Mouse (Mus musculus) E14TG2a.4 (cell line): ENCODE data around the gene Syn2.

ENCODE experiments used
- H3K27me3 ChIP-seq: 2 replicates; pipeline ENCODE4 v1.6.1; 2014; ENCODE audit warnings: low read length, control low read depth; ENCODE audit not compliant: insufficient read depth
- H3K36me3 ChIP-seq: 2 replicates; pipeline ENCODE4 v1.6.1; 2014; ENCODE audit warnings: low read length, control low read depth; ENCODE audit not compliant: insufficient read depth
- H3K4me1 ChIP-seq: replicated peaks from 2 replicates; pipeline ENCODE4 v1.6.1; 2014; ENCODE audit warnings: low read depth, low read length, control low read depth
- H3K4me3 ChIP-seq: replicated peaks from 2 replicates; pipeline ENCODE4 v1.5.1; 2014; ENCODE audit warnings: mild to moderate bottlenecking, low read length
- H3K9me3 ChIP-seq: 2 replicates; pipeline ENCODE4 v1.6.1; 2014; ENCODE audit warnings: low read length, control low read depth
- CTCF ChIP-seq: conservative IDR thresholded peaks from 2 replicates; pipeline ENCODE4 v1.5.1; 2014; ENCODE audit warnings: low read length
- NANOG ChIP-seq: IDR thresholded peaks from 2 replicates; pipeline ENCODE4 v1.6.1; 2014; ENCODE audit warnings: borderline replicate concordance, low read length, mixed read lengths
- POU5F1 ChIP-seq: IDR thresholded peaks from 2 replicates; pipeline ENCODE4 v1.6.1; 2014; ENCODE audit warnings: low read length, borderline replicate concordance

Gene Syn2

GRCm38 (mm10) chr6:115278086-115278485 lies 143.4 kb downstream of the Syn2 start:
- Histone ChIP-seq H3K4me1 (no peaks in the 10 kb centered on the region), H3K9me3 (no peaks in the 10 kb centered on the region), H3K36me3 (no peaks in the 10 kb centered on the region), H3K27me3 (peaks cover 20% of the 10 kb centered on the region; the same call in 1 of the 2 replicates), H3K4me3 (no peak overlapping the region)
- no peak for TF ChIP-seq CTCF
- TF ChIP-seq NANOG, result no peak
- TF ChIP-seq POU5F1, result no peak

- Histone ChIP-seq H3K4me3 (no peak overlapping the region), H3K4me1 (no peaks in the 10 kb centered on the region), H3K36me3 (no peaks in the 10 kb centered on the region), H3K27me3 (peaks cover 20% of the 10 kb centered on the region; the same call in 1 of the 2 replicates), H3K9me3 (no peaks in the 10 kb centered on the region)
- TF ChIP-seq NANOG (no peak), POU5F1 (no peak)
These were observed 144.9 kb downstream of the Syn2 start for GRCm38 (mm10) chr6:115279639-115280038.

DNA sequence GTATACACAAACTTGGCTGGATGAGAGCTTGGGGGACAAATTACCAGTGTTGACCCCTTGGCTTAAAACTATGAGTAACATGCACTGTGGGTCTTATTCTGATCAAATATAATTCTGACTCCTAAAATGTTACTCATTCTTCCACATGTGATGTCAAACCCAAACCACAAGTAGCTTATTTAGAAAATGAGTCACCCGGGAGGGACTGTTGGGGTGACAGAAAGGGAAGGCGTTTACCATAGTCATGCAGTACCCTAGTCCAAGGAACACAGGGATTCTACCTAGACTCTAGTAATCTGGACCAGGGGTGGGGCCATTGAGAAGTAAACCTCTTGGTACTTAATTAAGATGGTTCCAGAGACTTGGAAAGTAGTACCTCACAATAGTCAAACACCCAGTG lies 149.5 kb downstream of the Syn2 start:
- Histone ChIP-seq H3K4me3 (no peak overlapping the region), H3K4me1 (no peaks in the 10 kb centered on the region), H3K36me3 (no peaks in the 10 kb centered on the region), H3K27me3 (peaks cover 14% of the 10 kb centered on the region; the same call in 1 of the 2 replicates), H3K9me3 (no peaks in the 10 kb centered on the region)
- no peak for TF ChIP-seq CTCF

DNA sequence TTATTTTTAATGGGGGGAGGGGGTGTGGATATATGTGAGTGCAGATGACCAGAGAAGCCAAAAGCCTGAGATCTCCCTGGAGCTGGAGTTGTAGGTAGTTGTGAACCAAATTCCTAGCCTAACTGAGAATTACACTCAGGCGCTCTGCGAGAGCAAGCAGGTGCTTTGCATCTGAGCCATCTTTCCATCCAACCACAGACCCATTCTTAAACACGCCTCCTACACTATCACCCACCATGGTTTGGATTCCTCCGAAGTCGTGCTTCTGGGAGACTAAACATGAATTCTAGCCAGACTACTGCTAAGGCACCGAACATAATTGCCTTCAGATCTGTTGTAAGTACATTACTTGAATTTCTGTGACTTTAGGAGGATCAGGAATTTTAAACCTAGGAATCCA lies 151.7 kb downstream of the Syn2 start:
- Histone ChIP-seq H3K9me3 (no peaks in the 10 kb centered on the region), H3K4me1 (no peaks in the 10 kb centered on the region), H3K4me3 (no peak overlapping the region), H3K27me3 (peaks cover 4% of the 10 kb centered on the region; the same call in 1 of the 2 replicates), H3K36me3 (no peaks in the 10 kb centered on the region)
- no peak for TF ChIP-seq NANOG
- TF ChIP-seq CTCF, result no peak
- TF ChIP-seq POU5F1, result no peak

DNA sequence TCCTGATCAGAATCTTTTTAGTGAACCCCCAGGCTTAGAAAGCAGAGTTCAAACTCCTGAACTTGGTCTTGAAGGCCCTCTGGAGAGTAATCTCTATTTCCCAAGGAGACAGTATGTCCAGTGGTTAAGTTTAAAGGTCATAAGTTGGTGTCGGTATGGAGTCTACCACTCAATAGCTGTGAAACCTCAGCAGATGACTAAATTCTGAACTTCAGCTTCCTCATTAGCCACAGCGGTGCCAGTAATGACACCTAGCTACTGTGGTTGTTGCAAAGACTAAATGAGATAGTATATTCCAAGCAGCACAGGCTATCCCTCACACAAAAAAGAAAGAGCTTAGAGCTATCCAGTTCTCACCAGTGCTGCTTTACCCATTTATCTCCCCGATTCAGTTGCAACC lies 153.5 kb downstream of the Syn2 start:
- no peaks in the 10 kb centered on the region for H3K27me3 ChIP-seq
- no peak overlapping the region for H3K4me3 ChIP-seq
- no peaks in the 10 kb centered on the region for H3K9me3 ChIP-seq
- no peaks in the 10 kb centered on the region for H3K36me3 ChIP-seq
- H3K4me1 ChIP-seq, result no peaks in the 10 kb centered on the region
- no peak for TF ChIP-seq POU5F1
- no peak for TF ChIP-seq NANOG
- TF ChIP-seq CTCF, result no peak

DNA sequence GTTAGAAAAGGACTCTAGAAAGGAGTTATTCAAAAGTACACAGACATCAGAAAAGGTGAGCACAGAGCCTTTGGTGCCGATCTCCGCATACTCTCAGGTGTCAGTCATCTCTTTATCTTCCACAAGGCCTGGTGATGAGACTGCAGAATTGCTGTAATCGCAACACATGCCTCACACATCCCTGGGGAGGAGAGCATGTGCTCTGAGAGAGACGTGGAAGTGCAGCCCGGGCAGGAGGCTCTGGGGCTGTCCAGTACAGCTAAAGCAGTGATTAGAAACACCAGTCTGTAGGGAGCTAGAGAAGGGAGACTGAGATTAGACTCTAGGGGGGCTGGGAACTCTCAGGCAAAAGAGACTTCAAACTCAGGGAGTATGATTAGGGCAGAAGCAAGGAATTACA lies 155.9 kb downstream of the Syn2 start:
- Histone ChIP-seq H3K9me3 (no peaks in the 10 kb centered on the region), H3K4me1 (no peaks in the 10 kb centered on the region), H3K27me3 (0 out of 2 replicates have a peak, but pooled peaks cover 4% of the 10 kb centered on the region), H3K36me3 (no peaks in the 10 kb centered on the region), H3K4me3 (no peak overlapping the region)
- TF ChIP-seq CTCF, result no peak
- no peak for TF ChIP-seq NANOG
- no peak for TF ChIP-seq POU5F1

DNA sequence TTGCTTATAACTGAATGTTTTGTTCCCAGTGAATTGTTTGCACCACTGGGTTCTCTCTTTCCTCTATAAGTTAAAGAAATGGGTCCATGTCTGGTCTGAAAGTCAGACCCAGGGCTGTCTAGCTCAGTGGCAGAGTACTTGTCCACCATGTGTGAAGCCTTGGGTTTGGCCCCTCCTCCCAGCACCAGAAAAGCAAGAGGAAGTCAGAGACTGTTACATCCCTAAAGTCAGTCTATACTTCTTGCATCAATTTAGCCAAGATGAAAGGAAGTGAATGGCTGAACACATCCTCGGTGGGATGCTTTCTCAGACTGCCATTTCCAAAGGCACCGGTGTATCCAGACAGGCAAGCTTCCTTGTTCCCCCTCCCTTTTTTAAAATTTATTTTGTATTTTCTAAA lies 156.4 kb downstream of the Syn2 start:
- Histone ChIP-seq H3K36me3 (no peaks in the 10 kb centered on the region), H3K9me3 (no peaks in the 10 kb centered on the region), H3K4me3 (no peak overlapping the region), H3K4me1 (no peaks in the 10 kb centered on the region), H3K27me3 (0 out of 2 replicates have a peak, but pooled peaks cover 4% of the 10 kb centered on the region)
- TF ChIP-seq POU5F1 (no peak), CTCF (no peak), NANOG (no peak)

DNA sequence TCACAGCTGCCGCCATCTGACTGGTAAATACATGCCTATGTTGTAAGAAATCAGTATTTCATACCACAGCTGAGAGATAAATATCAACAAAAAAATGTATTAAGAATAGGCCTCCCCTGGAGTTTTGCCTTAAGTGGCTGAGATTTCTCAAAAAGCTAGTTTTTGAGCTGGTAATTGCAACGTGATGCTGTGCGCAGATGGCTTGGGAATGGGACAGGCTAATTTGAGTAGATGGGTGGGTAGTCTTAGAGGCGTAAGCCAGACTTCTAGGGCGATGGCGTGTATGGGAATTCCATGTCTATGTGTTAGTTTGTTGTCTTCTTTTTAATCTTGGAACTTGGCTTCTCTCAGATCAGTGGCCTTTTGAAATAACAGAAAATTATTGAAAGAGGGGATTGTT lies 157.1 kb downstream of the Syn2 start:
- TF ChIP-seq NANOG (no peak), CTCF (no peak), POU5F1 (no peak)

DNA sequence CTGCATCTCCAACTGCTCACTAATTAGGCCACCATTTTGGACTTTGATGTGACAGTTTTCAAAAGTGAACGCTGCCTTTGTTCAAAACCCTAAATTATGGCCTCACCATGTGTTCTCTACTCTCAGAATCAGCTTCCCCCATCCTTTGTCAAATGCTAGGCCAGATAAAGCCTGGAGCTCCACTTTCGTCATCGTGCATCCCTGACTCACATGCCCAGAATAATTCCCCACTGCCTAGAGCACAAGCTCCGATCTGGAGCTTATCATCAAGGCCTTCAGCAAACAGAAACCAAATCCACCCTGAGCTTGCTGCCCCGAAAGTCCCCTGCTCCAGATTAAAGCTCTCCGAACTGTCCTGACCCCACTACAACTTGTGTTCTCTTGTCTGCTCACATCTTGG lies 157.9 kb downstream of the Syn2 start:
- no peak for TF ChIP-seq NANOG
- no peak for TF ChIP-seq POU5F1
- no peak for TF ChIP-seq CTCF
- 0 out of 2 replicates have a peak, but pooled peaks cover 4% of the 10 kb centered on the region for H3K27me3 ChIP-seq
- no peaks in the 10 kb centered on the region for H3K4me1 ChIP-seq

More for the DNA sequence above, 157.1 kb downstream of the Syn2 start:
- Histone ChIP-seq H3K36me3 (no peaks in the 10 kb centered on the region), H3K4me3 (no peak overlapping the region), H3K4me1 (no peaks in the 10 kb centered on the region), H3K9me3 (no peaks in the 10 kb centered on the region), H3K27me3 (0 out of 2 replicates have a peak, but pooled peaks cover 4% of the 10 kb centered on the region)

More for the DNA sequence above, 157.9 kb downstream of the Syn2 start:
- H3K36me3 ChIP-seq, result no peaks in the 10 kb centered on the region
- H3K9me3 ChIP-seq, result no peaks in the 10 kb centered on the region
- H3K4me3 ChIP-seq, result no peak overlapping the region
